Mouse (Mus musculus) heart, embryonic 15.5 days (tissue): ENCODE measurements at regions not wholly inside any gene's neighbourhood (a gene's known extent, or its start where the extent isn't known, plus 50 kb on each side); places are given as distances from the start of the nearest gene placed in this dataset.
"Not testable (repeated sequence)": the region's sequence is repeated elsewhere in the genome, so short reads cannot be mapped to it uniquely, and the experiment has no call there.

Experiments used
- ATAC-seq: fragments of 200-750 bp; cut with Nextera tagmentation; replicated peaks from 2 replicates; pipeline ENCODE4 v1.8.0; 2017; ENCODE audit warnings: low read depth, moderate TSS enrichment; ENCODE audit not compliant: insufficient number of reproducible peaks, insufficient read depth, low FRiP score
- H3K27ac ChIP-seq: fragments of 300-500 bp; sonication (generic); 2 replicates; pipeline ENCODE4 v1.5.1; 2015; ENCODE audit warnings: mild to moderate bottlenecking, inconsistent platforms
- H3K27me3 ChIP-seq: fragments of 300-500 bp; sonication (generic); 2 replicates; pipeline ENCODE4 v1.6.1; 2015; ENCODE audit warnings: inconsistent platforms
- H3K36me3 ChIP-seq: fragments of 300-500 bp; sonication (generic); 2 replicates; pipeline ENCODE4 v1.6.1; 2015; ENCODE audit warnings: mild to moderate bottlenecking, inconsistent platforms
- H3K4me1 ChIP-seq: fragments of 300-500 bp; sonication (generic); replicated peaks from 2 replicates; pipeline ENCODE4 v1.6.1; 2015; ENCODE audit warnings: inconsistent platforms
- H3K4me2 ChIP-seq: fragments of 300-500 bp; sonication (generic); 2 replicates; pipeline ENCODE4 v1.6.1; 2015; ENCODE audit warnings: inconsistent platforms, mild to moderate bottlenecking, moderate library complexity
- H3K4me3 ChIP-seq: fragments of 300-500 bp; sonication (generic); 2 replicates; pipeline ENCODE4 v1.5.1; 2015; ENCODE audit warnings: mild to moderate bottlenecking, inconsistent platforms
- H3K9ac ChIP-seq: fragments of 300-500 bp; sonication (generic); 2 replicates; pipeline ENCODE4 v1.6.1; 2015; ENCODE audit warnings: mild to moderate bottlenecking, inconsistent platforms
- H3K9me3 ChIP-seq: fragments of 300-500 bp; sonication (generic); replicated peaks from 2 replicates; pipeline ENCODE4 v1.6.1; 2016; ENCODE audit warnings: inconsistent platforms
- WGBS: fragments of 180-500 bp; shearing (Covaris S2); methylation state at CpG from one replicate; pipeline ENCODE4 v1.1.7; 2015; ENCODE audit warnings: mixed read lengths; 5-methylcytosine and 5-hydroxymethylcytosine counted together

DNA sequence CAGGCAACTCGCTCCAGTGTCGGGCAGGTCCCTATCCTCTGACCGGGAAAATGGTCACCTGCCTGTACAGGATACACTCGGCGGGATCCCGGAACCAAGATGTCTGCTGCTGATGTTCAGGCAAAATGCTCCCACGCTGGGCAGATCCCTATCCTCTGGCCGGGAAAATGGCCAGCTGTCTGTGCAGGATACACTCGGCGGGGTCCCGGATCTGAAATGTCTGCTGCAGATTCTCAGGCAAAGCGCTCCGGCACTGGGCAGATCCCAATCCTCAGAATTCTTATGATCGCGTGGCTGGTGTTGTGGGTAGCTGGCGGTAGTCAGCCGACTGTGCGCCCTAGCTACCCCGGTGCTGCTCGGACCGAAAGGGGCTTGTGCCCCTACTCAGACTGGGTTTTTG is 161.4 kb downstream of the Gm12353 start:
- WGBS, result 57% methylated on average over 21 of the region's 21 CpGs
- ATAC-seq, H3K27ac ChIP-seq, H3K4me1 ChIP-seq, H3K9me3 ChIP-seq, H3K36me3 ChIP-seq, H3K9ac ChIP-seq, H3K27me3 ChIP-seq: not testable (repeated sequence)
- H3K4me3 ChIP-seq, result peak overlapping the region; percentile 36
- peak overlapping the region; percentile 50 for H3K4me2 ChIP-seq
